Mouse (Mus musculus): Measurements from ENCODE around the gene Tmod3. TPM values are rescaled to one million over a fixed set of nuclear protein-coding genes. Genes with fewer than 3 reads are reported as not detected.
"Not testable (repeated sequence)": the region's sequence is repeated elsewhere in the genome, so short reads cannot be mapped to it uniquely, and the experiment has no call there.

Tmod3 gene
- polyA plus RNA-seq, 1 experiment from 2014 or later, result 23.7 TPM

- H3K27ac ChIP-seq (replicated peaks), result no peak overlapping the region
- no peaks in the 10 kb centered on the region for H3K9me3 ChIP-seq (replicated peaks)
- H3K36me3 ChIP-seq (replicated peaks), result no peaks in the 10 kb centered on the region
- ATAC-seq (ENCODE audit: insufficient read depth), result no peak
- no peak overlapping the region for H3K9ac ChIP-seq
- no peaks in the 10 kb centered on the region for H3K27me3 ChIP-seq
- peaks cover 26% of the 10 kb centered on the region for H3K4me1 ChIP-seq (replicated peaks)
- 48% methylated on average over 5 of the region's 5 CpGs for WGBS (ENCODE audit: insufficient replicate concordance)
- no peak overlapping the region for H3K4me3 ChIP-seq (replicated peaks)
- no peak overlapping the region for H3K4me2 ChIP-seq
These were observed 8.1 kb downstream of the Tmod3 start for GRCm38 (mm10) chr9:75551342-75551741.

GRCm38 (mm10) chr9:75549010-75549409 is 10.4 kb downstream of the Tmod3 start:
- Histone ChIP-seq H3K4me1 (replicated peaks) (peaks cover 30% of the 10 kb centered on the region), H3K4me3 (replicated peaks) (no peak overlapping the region)
- 55% methylated on average over 8 of the region's 8 CpGs for WGBS (ENCODE audit: insufficient replicate concordance)

DNA sequence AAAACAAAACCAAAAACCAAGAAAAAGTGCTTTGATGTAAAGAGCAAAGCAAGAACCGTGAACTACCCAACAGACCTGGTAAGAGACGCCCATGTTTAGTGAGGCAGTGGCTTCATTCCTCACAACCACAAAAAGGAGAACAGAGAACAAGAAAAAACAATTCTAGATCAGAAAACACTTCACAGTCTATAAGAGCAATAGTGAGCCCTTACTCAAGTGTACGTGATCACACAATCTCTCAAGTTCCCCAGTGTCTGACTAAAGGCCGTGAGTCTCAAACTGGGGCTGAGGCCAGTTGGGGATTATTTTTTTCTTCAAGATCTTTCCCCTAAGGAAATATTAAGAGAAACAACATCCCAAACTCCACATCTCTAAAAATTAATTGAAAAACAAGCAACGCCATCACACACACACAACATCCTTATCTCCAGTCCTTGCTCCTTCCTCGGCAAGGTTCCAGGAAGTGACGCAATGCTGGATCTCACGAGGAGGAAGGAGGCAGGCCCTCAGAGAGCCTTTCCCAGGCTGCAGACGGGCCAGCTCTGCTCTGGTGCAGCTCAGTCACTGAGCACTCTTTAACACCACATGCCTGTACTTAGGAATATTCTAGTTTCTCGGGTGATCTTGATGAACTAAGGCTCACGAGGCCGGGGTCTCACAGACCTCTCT is 12.4 kb downstream of the Tmod3 start:
- Histone ChIP-seq H3K27ac (replicated peaks) (peak overlapping the region; percentile 33; the same call in 1 of the 2 replicates), H3K4me2 (peak overlapping the region; percentile 47), H3K9me3 (replicated peaks) (no peaks in the 10 kb centered on the region), H3K9ac (no peak overlapping the region), H3K4me3 (replicated peaks) (no peak overlapping the region), H3K36me3 (replicated peaks) (no peaks in the 10 kb centered on the region), H3K4me1 (replicated peaks) (peaks cover 32% of the 10 kb centered on the region), H3K27me3 (no peaks in the 10 kb centered on the region)
- 37% methylated on average over 12 of the region's 12 CpGs for WGBS (ENCODE audit: insufficient replicate concordance)
- ATAC-seq (ENCODE audit: insufficient read depth), result peak; percentile 74

More at GRCm38 (mm10) chr9:75549010-75549409, 10.4 kb downstream of the Tmod3 start:
- H3K27me3 ChIP-seq, result no peaks in the 10 kb centered on the region
- no peak overlapping the region for H3K27ac ChIP-seq (replicated peaks)
- no peak for ATAC-seq (ENCODE audit: insufficient read depth)
- no peaks in the 10 kb centered on the region for H3K36me3 ChIP-seq (replicated peaks)
- no peak overlapping the region for H3K9ac ChIP-seq
- no peak overlapping the region for H3K4me2 ChIP-seq
- H3K9me3 ChIP-seq (replicated peaks), result no peaks in the 10 kb centered on the region

DNA sequence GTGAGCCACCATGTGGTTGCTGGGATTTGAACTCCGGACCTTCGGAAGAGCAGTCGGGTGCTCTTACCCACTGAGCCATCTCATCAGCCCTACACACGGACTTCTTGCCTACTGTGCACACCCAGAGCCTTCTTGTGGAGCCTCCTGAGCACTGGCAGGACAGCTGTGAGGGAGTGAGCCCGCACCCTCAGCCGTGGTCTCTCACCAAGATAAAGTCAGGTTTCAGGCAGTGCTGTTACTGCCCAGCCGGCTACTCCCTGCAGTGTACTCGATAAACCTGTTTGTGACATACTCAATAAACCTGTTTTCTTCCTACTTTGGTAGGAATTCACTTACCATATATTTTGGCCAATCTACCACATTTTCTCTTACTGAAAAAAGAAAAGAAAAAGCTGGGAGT is 13.9 kb downstream of the Tmod3 start:
- H3K4me2 ChIP-seq, result no peak overlapping the region
- no peaks in the 10 kb centered on the region for H3K9me3 ChIP-seq (replicated peaks)
- H3K27ac ChIP-seq (replicated peaks), result no peak overlapping the region
- 50% methylated on average over 8 of the region's 8 CpGs for WGBS (ENCODE audit: insufficient replicate concordance)
- no peak overlapping the region for H3K9ac ChIP-seq
- H3K36me3 ChIP-seq (replicated peaks), result no peaks in the 10 kb centered on the region
- peaks cover 30% of the 10 kb centered on the region for H3K4me1 ChIP-seq (replicated peaks)
- no peaks in the 10 kb centered on the region for H3K27me3 ChIP-seq
- ATAC-seq (ENCODE audit: insufficient read depth), result peak; percentile 39; the same call in 1 of the 2 replicates
- H3K4me3 ChIP-seq (replicated peaks), result no peak overlapping the region

DNA sequence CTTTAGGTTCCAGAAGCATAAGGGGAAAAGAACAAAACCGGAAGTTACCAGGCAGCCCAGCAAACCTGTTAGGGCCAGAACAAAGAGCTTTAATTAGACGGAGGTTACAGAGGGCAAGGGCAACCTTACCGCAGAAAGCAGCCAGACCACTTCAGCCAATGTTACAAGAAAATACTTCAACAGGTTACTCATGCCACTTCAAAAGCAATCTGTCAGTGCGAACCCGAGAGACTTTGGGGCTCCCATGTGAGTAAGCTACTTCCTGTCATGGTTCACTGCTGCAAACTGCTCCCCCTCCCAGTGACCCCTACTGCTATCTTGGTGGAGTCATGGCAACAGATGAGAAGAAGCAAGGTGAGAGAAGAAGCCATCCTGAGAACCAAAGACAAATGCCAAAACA is 18.0 kb downstream of the Tmod3 start:
- Histone ChIP-seq H3K4me2 (no peak overlapping the region), H3K27ac (replicated peaks) (no peak overlapping the region), H3K9ac (no peak overlapping the region), H3K27me3 (no peaks in the 10 kb centered on the region), H3K36me3 (replicated peaks) (no peaks in the 10 kb centered on the region), H3K9me3 (replicated peaks) (no peaks in the 10 kb centered on the region), H3K4me3 (replicated peaks) (no peak overlapping the region), H3K4me1 (replicated peaks) (peaks cover 9% of the 10 kb centered on the region)
- no peak for ATAC-seq (ENCODE audit: insufficient read depth)
- 14% methylated on average over 5 of the region's 5 CpGs for WGBS (ENCODE audit: insufficient replicate concordance)

GRCm38 (mm10) chr9:75536422-75536821 is 23.0 kb downstream of the Tmod3 start:
- H3K9ac ChIP-seq, result no peak overlapping the region
- H3K4me1 ChIP-seq (replicated peaks), result no peaks in the 10 kb centered on the region; the same call in 1 of the 2 replicates
- ATAC-seq (ENCODE audit: insufficient read depth), result no peak
- no peaks in the 10 kb centered on the region for H3K36me3 ChIP-seq (replicated peaks)
- WGBS (ENCODE audit: insufficient replicate concordance), result 79% methylated on average over 1 of the region's 1 CpGs
- H3K27me3 ChIP-seq, result no peaks in the 10 kb centered on the region
- H3K4me2 ChIP-seq, result no peak overlapping the region
- H3K27ac ChIP-seq (replicated peaks), result no peak overlapping the region
- H3K4me3 ChIP-seq (replicated peaks), result no peak overlapping the region
- no peaks in the 10 kb centered on the region for H3K9me3 ChIP-seq (replicated peaks)

GRCm38 (mm10) chr9:75534431-75534962 is 25.0 kb downstream of the Tmod3 start:
- 73% methylated on average over 8 of the region's 8 CpGs for WGBS (ENCODE audit: insufficient replicate concordance)
- no peaks in the 10 kb centered on the region for H3K27me3 ChIP-seq
- H3K9me3 ChIP-seq (replicated peaks), result no peaks in the 10 kb centered on the region
- H3K36me3 ChIP-seq (replicated peaks), result no peaks in the 10 kb centered on the region; the same call in 1 of the 2 replicates
- no peak for ATAC-seq (ENCODE audit: insufficient read depth)
- no peak overlapping the region for H3K27ac ChIP-seq (replicated peaks)
- no peak overlapping the region for H3K4me2 ChIP-seq
- H3K4me1 ChIP-seq (replicated peaks), result no peaks in the 10 kb centered on the region; the same call in 1 of the 2 replicates
- no peak overlapping the region for H3K4me3 ChIP-seq (replicated peaks)
- no peak overlapping the region for H3K9ac ChIP-seq

DNA sequence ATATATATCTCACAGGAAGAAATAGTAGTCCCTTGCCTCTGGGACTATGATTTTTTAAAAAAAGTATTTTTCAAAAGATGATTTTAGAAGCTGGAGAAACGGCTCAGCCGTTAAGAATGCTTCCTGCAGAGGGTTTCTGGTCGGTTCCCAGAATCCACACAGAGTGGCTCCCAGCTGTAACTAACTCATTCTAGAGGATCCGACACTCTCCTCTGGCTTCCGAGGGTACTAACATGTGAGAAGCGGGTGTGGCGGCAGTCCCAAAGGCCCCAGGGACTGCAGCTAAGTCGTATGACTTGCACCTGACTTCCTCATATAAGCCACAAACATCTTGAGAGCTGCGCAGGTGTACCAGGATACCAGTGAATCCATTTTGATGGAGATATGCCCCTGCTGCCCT is 26.5 kb downstream of the Tmod3 start:
- not testable (repeated sequence) for H3K36me3 ChIP-seq (replicated peaks); ATAC-seq (ENCODE audit: insufficient read depth); H3K9me3 ChIP-seq (replicated peaks); H3K9ac ChIP-seq; H3K27me3 ChIP-seq; H3K4me1 ChIP-seq (replicated peaks); H3K27ac ChIP-seq (replicated peaks); H3K4me2 ChIP-seq; H3K4me3 ChIP-seq (replicated peaks)
- WGBS (ENCODE audit: insufficient replicate concordance), result 73% methylated on average over 9 of the region's 9 CpGs

DNA sequence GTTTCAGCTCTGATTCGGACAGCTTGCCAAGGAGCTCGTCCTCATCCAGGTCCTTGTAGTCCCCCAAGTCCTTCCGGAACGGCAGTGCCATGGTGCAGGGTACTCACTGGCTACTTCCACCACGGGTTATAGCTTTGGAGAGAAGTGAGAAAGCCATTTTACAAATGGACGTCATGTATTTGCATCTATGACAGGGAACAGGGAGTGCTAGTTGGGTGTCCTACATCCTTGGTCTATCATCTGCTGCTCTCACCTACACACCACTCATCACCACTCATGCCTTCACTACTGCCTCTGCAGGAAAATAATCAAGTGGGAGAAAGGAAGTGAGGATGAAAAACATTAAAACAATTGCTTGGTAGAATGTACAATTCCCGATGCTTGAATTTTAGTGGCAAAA is 27.0 kb downstream of the Tmod3 start:
- no peak overlapping the region for H3K4me2 ChIP-seq
- H3K9me3 ChIP-seq (replicated peaks), result no peaks in the 10 kb centered on the region
- no peak overlapping the region for H3K4me3 ChIP-seq (replicated peaks)
- H3K9ac ChIP-seq, result no peak overlapping the region
- H3K27ac ChIP-seq (replicated peaks), result no peak overlapping the region
- H3K36me3 ChIP-seq (replicated peaks), result peaks cover 9% of the 10 kb centered on the region
- 76% methylated on average over 7 of the region's 7 CpGs for WGBS (ENCODE audit: insufficient replicate concordance)
- no peaks in the 10 kb centered on the region for H3K27me3 ChIP-seq
- ATAC-seq (ENCODE audit: insufficient read depth), result no peak
- peaks cover 4% of the 10 kb centered on the region for H3K4me1 ChIP-seq (replicated peaks)

GRCm38 (mm10) chr9:75529358-75529757 is 30.1 kb downstream of the Tmod3 start:
- ATAC-seq (ENCODE audit: insufficient read depth), result no peak
- H3K9me3 ChIP-seq (replicated peaks), result no peaks in the 10 kb centered on the region
- no peaks in the 10 kb centered on the region for H3K27me3 ChIP-seq
- no peak overlapping the region for H3K9ac ChIP-seq
- peaks cover 7% of the 10 kb centered on the region for H3K4me1 ChIP-seq (replicated peaks)
- no peak overlapping the region for H3K27ac ChIP-seq (replicated peaks)
- H3K4me3 ChIP-seq (replicated peaks), result no peak overlapping the region
- H3K36me3 ChIP-seq (replicated peaks), result peaks cover 9% of the 10 kb centered on the region
- 64% methylated on average over 5 of the region's 5 CpGs for WGBS (ENCODE audit: insufficient replicate concordance)
- no peak overlapping the region for H3K4me2 ChIP-seq

GRCm38 (mm10) chr9:75528096-75528495 is 31.4 kb downstream of the Tmod3 start:
- H3K36me3 ChIP-seq (replicated peaks), result peaks cover 9% of the 10 kb centered on the region
- no peak overlapping the region for H3K27ac ChIP-seq (replicated peaks)
- H3K9me3 ChIP-seq (replicated peaks), result no peaks in the 10 kb centered on the region
- no peak for ATAC-seq (ENCODE audit: insufficient read depth)
- WGBS (ENCODE audit: insufficient replicate concordance), result 89% methylated on average over 9 of the region's 9 CpGs
- no peak overlapping the region for H3K9ac ChIP-seq
- no peaks in the 10 kb centered on the region for H3K27me3 ChIP-seq
- no peak overlapping the region for H3K4me3 ChIP-seq (replicated peaks)
- H3K4me2 ChIP-seq, result no peak overlapping the region
- peaks cover 7% of the 10 kb centered on the region for H3K4me1 ChIP-seq (replicated peaks)

Data from liver, embryonic 15.5 days (tissue).